Mouse (Mus musculus): ENCODE data around the gene Gm20388.
"Not testable (repeated sequence)": the region's sequence is repeated elsewhere in the genome, so short reads cannot be mapped to it uniquely, and the experiment has no call there.

The Gm20388 gene

DNA sequence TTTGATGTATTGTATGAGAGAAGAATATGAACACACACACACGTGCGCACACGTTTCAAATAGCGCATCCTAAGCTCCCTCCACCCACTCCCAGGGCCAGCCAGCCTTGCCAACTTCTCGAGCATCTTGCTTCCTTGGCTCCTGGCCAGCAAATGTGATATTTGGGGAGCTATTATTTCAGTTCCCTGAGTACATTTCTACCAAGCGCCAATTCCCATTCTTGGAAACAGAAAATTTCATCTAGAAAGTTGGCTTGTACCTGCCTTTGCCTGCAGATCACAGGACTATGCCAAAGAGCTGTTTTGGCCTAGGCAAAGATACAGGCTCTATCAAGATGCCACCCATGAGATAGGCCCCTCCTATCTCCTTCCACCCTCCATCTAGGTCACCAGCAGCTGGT is 2644.1 kb downstream of the Gm20388 start:
- DNase-seq (ENCODE audit: low read depth, low spot score) = no peak

DNA sequence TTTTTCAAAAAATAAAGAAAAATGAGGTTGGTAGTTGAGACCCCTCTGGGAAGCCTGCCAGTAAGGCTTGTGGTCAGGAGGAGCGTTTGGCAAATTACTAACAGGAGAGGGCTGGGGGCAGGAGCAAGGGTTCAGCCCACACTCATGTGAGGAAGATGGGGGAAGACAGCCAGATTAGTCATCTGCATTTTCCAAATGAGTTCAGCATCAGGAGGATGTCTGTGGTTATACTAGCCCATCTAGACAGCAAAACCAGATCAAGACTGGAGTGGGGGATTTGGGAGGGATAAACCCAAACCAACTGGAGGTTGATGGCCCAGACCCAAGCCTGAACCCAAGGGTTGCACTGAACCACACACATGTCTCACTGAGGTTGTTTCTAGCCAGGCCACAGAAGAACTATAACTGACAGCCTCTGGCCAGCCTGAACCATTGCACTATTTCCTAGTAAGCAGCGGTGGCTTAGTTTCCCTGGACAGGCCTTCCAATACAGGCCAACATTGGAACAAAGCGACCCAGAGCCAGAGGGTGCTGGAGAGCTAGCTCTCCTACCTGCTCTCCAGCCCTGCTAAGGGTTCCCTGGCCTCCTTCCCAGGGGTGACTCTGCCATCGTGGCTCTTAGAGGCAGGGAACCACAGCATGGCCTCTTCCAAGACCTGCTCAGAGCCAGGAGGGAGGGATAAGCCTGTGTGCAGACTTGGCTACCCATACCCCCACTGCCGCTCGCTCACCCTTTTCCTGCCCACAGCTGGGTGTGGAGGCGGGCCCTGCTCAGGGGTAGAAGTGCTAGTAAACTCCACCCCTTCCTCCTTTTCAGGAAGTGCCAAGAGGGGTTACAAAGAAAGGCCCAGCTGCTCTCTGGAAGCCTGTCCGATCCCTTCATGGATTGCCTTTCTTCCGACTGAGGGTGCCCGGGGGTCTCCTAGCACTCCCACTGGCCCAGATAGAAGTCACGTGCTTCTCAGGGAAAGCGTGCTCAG is 2645.7 kb downstream of the Gm20388 start:
- DNase-seq (ENCODE audit: low read depth, low spot score) = no peak

DNA sequence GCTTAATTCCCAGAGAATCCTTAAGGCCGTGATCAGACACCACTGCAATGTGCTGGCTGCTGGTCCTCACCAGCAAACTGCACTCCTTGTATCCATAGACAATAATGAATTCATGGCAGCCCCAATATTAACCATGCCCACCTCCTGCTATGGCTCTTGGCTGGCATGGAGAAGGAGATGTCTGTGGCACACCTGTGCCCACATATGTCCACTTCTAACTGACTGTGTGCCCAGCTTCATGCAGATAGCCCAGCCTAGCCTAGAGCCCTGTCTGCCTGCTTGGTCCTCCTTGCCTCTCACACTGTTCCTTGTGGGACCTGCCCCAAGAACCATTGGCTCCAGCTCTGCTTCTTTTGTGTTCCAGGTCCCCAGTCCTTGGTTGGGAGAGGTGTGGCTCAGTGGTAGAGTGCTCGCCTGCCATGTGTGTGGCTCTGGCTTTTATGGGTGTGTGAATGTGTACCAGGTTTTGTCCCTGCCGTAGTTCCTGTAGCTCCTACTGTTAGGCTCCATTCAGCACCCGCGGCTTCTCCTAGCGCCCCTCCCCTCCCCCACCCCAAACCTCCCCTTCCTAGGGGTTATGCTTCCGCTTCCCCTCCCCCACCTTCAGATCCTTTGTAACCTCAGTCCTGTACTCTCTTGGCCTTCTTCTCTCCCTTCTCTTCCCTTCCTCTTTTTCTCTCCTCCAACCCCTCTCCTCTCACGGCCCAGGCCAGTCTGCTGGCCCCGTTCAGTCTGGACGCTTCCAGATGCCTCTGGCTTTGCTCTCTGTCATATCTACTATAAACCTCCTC is 2646.8 kb downstream of the Gm20388 start:
- no peak for DNase-seq (ENCODE audit: low read depth, low spot score)

DNA sequence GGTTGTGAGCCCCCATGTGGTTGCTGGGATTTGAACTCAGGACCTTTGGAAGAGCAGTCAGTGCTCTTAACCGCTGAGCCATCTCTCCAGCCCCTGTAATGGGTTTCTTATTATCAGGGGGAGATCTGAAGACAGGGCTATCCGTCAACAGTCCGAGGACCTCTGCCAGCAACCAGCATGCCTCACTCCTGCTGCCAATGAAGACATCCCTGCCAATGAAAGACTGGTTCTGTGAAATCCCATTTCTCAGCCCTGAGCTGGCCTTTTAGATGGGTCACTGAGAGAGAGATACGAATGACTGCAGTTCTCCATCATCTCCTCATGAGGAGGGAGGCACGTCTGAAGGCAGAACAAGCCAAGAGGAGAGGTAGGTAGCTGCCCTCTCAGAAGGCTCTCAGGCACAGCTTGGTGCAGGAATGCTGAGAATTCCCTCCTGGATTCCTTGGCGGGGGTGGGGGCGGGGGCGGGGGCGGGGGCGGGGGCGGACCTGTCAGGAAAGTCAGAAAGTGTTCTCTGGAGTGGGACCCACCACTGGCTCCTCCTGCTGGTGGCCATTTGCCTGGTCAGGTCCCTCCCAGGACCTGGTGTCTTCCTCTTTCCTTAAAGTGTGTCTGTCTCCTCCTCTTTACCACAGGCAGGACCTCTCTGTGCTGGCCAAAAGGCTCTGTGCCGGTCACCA is 2648.2 kb downstream of the Gm20388 start:
- DNase-seq (ENCODE audit: low read depth, low spot score) = no peak

DNA sequence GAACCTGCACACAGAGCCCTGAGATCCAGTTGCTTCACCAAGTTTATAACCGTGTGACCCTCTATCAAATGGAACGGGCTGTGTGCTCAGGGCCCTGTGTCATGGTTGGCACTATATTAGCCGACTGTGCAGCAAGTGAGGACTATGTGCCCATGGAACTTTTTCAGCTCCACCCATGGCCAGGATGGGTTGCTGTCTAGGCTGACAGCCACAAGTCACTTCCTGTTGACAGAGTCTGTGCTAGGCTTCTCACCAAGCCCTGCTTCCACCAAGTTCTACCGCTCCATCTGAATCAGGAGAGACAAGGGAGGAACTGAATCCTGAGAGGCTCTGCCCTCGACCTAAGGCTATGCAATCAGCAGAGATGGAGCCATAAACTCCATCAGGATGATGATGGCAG is 2650.6 kb downstream of the Gm20388 start:
- DNase-seq (ENCODE audit: low read depth, low spot score) = no peak

DNA sequence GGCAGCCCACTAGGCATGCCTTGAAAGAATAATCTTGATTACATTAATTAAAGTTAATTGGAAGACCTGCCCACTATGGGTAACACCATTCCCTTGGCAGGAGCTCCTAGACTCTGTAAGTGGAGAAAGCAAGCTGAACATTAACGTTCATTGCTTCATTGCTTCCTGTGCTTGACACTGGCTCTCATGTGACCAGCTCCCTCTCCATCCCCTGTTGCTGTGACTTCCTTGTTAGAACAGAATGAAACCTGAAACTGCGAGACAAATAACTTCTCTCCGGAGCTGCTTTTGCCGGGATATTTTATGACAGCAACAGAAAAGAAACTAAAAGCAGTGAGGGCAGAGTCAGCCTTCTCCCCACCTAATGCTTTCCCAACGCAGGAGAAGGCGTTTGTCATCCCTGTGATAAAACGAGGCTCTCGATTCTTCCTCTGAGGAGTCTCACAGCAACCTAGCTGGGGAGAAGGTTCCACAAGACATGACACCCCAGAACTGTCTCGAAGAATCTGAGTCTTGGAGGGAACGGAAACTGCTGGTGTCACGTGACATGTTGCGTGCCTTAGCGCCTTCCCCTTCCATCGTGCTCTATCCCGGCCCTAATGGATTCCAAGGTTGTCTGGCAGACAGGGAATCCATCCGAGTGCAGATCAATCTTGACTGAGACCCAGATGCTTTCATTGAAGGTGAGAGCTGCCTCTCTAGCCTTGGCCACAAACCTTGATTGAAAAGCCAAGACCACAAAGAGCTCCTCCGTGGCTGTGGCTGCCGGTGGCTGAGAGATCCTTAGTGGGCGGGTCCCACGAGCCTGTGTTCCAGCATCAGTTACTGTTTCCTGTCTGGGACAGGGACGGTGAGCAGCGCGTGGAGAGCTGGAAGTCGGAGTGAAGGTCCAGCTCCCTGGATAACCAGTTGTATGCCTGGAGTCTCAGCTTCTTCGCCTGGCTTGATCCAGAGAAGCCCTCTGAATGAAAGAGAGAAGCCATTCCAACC is 2654.0 kb downstream of the Gm20388 start:
- DNase-seq (ENCODE audit: low read depth, low spot score) = no peak

DNA sequence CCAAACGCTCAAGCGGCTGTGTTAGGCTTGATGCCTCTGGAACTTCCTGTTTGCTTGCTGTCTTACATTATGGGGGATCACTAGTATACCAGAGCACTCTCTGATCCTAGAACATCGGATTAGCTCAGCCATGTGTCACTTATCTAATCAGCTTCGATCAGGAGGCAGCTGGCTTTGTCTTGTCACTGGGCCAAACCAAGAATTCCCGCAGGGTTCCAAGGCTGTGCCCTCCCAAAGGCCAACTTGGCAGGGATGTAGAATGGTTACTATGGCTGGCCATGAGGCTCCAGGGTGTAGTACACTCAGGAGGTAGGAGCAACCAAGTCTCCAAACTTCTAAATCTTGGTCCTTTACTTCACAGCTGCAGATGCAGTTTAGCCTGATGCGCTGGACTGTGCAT is 2656.1 kb downstream of the Gm20388 start:
- DNase-seq (ENCODE audit: low read depth, low spot score) = peak; percentile 48

DNA sequence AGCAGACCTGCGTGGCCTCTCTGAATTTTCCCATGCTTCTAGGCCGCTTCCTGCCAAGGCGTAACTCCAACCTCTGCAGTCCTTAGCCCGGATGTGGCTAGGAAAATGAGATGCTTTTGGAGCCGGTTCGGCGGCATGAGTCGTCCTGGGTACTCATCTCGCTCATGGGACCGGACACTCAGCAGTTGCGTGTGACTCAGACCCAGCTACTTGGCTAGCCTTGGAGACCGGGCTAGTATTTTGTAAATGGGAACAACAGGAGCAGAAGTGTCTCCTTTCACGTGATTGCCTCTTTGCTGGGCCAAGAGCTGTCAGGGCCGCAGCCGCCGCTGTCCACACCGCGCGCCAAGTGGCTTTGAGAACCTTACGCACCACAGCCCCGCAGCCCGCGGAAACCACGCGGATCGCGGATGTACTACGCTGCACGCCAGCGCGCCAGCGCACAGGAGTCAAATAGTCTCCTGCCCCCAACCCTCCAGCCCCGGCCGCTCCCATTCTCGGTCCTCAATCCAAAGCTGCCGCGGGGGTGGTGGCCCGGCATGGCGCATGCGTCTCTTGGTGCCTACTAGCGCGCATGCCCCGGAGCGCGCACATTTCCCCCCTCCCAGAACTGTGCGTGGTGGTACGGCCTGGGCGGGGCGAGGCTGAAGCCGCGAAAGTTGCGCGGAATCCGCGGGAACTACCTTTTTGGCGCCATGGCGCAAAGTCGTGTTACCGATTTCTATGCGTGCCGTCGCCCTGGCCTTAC is 2656.9 kb downstream of the Gm20388 start, which contains the start of gene Cdt1:
Cdt1 (plus strand) TSS at position 655 of the 748 bp plus-strand sequence.
- peak; percentile 83 for DNase-seq (ENCODE audit: low read depth, low spot score)

DNA sequence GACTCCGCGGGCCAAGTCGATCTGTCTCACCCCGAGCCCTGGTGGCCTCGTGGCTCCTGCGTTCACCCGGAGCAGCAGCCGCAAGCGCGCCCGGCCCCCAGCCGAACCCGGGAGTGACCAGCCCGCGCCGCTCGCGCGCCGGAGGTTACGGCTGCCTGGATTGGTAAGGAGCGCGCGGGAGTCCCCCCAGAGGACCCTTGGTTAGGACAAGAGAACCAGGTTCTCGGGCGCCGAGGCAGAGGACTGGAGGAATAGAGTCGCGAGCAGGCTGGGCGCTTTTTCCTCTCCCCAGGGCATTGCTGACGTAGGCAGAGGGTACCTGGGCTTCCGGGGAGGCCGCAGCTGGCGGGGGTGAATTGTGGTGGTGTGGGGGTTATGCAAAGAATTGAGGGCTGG is 2657.5 kb downstream of the Gm20388 start:
- no peak for DNase-seq (ENCODE audit: low read depth, low spot score)

DNA sequence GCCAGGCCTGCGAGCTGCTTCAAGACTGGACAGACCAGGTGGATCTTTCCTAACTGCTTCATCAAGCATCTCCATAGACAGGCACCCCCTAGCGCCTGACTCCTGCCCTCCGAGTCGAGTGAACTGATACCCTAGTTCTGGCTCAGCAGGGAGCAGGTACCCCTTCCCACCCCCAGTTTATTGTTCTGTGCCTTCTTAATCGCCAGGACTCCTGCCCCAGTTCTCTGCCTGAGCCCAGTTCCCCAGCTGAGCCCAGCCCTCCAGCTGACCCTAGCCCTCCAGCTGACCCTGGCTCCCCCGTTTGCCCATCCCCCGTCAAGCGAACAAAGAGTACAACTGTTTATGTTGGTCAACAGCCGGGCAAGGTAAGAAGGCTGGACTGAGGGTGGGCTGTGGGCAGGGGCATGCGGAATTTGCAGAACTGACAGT is 2658.3 kb downstream of the Gm20388 start:
- no peak for DNase-seq (ENCODE audit: low read depth, low spot score)

DNA sequence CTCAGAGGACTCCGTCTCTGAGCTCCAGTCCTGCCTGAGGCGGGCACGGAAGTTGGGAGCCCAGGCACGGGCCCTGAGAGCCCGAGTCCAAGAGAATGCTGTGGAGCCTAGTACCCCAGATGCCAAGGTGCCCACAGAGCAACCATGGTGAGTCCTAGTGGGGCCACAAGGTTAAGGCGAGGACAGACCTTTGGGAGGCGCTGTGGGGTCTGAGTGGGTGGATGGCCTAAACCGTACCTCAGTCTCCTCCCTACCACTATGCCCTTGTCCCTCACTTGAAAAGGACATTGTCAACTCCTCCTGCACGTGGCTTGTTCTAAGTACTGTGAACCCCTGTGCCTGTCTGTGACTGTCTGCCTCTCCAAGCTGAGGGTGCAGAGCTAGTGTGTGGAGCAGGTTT is 2658.7 kb downstream of the Gm20388 start:
- DNase-seq (ENCODE audit: low read depth, low spot score) = no peak

DNA sequence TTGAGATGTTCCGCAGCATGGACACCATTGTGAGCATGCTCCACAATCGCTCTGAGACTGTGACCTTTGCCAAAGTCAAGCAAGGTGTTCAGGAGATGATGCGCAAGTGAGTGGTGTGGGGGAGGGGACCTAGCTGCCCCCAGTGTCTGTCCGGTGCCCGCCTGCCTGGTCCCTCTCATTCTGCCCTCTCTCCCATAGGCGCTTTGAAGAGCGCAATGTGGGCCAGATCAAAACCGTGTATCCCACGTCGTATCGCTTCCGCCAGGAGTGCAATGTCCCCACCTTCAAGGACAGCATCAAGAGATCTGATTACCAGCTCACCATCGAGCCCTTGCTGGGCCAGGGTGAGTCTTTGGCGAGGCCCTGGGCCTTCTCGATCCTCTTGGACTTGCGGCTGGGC is 2659.4 kb downstream of the Gm20388 start:
- no peak for DNase-seq (ENCODE audit: low read depth, low spot score)

DNA sequence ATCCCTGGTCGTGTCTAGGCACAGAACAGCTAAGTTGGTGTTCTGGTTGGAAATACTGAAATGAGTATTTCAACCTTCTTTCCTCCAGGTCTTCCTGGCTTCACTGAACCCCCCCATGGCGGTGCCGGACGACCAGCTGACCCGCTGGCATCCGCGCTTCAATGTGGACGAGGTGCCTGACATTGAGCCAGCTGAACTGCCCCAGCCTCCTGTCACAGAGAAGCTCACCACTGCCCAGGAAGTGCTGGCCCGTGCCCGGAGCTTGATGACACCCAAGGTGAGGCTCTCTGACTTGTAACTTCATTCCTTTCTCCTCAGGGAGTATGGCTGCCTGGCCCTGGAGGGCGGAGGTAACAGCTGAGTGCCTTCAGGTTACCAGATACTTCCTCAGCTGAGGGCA is 2660.5 kb downstream of the Gm20388 start:
- no peak for DNase-seq (ENCODE audit: low read depth, low spot score)

DNA sequence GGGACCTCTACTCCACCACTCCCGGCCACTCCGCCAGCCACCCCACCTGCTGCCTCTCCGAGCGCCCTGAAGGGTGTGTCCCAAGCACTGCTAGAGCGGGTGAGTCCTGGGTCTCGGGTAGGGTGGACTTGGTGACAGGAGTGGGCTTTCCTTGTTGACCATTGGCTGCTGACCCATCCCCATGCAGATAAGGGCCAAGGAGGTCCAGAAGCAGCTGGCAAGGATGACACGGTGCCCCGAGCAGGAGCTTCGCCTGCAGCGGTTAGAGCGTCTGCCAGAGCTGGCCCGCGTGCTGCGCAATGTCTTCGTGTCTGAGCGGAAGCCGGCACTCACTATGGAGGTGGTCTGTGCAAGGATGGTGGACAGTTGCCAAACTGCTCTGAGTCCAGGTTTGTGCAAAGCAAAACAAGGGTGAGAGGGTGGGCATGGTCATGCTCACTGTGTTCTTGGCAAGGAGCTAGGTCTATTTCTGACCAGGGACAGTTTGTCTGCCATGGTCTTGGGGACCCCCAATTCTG is 2661.2 kb downstream of the Gm20388 start:
- no peak for DNase-seq (ENCODE audit: low read depth, low spot score)

DNA sequence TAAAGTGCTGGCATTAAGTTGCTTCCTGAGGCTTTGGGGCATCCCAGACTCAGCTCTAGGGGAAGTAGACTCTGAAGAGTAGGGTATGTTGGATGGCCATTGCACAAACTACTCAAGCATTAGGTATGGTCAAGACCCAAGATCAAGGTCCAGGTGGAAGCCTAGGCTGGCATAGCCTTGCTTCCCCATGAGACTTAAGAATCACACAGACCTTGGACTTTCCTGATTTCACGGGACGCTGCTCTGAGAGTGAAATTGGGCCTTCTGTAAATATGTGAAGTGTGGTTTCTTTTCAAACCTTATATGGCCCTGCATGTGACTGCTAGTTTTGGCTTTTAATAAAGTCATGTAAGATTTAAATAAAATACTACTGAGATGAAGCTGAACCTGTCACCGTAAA is 2662.1 kb downstream of the Gm20388 start:
- no peak for DNase-seq (ENCODE audit: low read depth, low spot score)

DNA sequence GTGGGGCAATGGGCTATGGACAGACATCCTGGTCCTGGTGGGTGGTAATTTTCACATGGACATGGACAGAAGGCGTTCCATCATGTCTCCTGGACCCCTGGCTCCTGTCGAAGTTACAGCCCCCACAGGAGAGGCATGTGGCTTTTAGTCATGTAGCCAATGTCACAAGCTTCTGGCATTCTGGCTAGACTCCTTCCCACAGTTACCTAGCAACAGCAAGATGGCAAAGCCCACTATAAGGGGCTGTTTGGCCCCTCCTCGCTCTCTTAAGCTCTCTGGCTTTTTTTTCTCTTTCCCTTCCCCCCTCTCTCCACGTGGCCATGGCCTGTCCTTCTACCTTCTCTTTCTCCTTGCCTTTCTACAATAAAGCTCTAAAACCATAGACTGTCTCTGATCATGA is 2662.5 kb downstream of the Gm20388 start:
- DNase-seq (ENCODE audit: low read depth, low spot score) = not testable (repeated sequence)

DNA sequence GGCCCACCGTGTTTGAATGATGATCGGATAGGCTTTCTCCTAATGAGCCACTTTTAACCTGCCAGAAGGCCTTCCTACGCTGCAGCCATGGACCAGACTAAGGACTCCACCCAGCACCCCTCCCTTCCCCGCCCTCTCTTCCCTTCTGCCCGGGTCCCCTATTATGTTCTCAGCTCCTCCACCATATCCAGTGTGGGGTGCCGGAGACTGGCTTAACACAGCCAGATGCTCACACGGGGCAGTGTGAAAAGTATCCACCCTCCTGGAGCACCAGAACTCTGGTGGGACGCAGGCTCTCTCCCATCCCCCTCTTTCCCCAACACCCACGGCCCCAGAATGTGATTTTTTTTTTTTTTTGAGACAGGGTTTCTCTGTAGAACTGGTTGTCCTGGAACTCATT is 2662.9 kb downstream of the Gm20388 start:
- no peak for DNase-seq (ENCODE audit: low read depth, low spot score)

DNA sequence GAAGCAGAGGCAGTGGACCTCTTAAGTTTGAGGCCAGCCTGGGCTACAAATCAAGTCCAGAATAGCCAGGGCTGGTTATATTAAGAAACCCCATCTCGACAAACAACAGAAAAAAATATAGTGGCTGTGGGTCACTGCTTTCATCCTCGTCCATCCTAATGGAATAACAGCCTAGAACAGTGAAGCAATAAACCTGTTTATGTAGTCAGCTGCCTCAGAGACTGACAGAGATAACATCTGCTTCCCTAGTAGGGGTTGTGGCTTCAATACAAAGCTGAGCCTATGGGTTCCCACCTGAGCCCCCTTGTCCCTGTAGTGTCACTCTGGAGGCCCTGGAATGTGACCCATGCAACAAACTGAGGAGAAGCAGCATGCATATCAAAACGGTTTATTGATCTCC is 2663.6 kb downstream of the Gm20388 start:
- no peak for DNase-seq (ENCODE audit: low read depth, low spot score)

DNA sequence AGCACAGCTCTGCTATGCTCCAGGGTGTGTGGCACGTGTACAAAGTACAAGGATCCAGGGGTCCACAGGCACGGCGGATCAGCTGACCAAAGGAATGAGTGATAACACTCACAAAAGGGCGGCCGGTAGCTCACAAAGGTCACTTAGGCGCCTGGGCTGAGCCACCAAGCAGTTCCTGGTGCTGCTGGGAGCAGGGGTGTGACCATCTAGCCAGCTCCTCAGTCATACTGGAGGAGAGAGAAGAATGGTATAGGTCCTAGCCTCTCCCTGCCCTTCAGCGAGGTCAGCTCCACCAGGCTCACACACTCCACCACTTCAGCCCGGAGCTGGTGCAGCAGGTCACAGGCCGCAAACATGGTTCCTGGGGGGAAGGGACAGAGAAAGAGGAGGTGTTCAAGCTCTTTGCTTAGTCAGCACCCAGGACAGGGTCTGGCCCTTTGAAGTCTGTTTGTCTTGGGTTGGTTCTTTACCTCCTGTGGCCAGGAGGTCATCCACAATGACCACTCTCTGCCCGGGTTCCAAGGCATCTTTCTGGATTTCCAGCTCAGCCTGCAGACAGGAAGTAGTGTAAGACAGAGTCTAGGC is 2664.1 kb downstream of the Gm20388 start:
- DNase-seq (ENCODE audit: low read depth, low spot score) = no peak

Measured in retina, adult 2 months (tissue).